Mouse (Mus musculus) induced T-regulatory cell, adult 2 months (primary cell): ENCODE data around the gene Slc44a1.

Experiments used
- DNase-seq: peaks from one replicate; pipeline ENCODE4 v3.0.0-alpha.2; 2012; ENCODE audit warnings: low read depth

Gene Slc44a1

DNA sequence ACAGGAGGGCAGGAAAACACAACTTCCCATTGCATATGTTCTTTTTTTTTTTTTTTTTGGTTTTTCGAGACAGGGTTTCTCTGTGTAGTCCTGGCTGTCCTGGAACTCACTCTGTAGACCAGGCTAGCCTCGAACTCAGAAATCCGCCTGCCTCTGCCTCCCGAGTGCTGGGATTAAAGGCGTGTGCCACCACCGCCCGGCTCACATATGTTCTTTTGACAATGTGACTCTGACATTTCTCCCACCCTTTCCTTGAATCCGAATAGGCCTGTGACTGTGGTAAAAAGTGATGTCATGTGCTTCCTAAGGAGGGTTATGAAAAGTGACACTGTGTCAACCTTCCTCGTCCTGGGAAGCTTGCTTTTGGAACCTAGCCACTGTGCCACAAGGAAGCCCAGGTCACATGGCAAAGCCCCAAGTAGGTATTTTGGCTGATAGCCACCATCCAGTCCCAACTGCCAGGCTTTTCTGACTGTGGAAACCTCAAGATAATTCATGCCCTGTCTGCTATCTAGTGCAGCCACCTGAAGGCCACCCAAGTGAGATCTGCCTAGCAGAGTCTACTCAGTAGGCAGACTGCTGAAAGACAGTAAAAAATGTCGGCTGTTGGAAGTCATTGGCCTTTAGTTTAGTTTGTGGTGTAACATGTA is 8.5 kb upstream of the Slc44a1 start:
- DNase-seq = no peak

- DNase-seq = no peak
These were observed 3.0 kb upstream of the Slc44a1 start for GRCm38 (mm10) chr4:53437110-53437755.

- no peak for DNase-seq
These were observed 1.8 kb upstream of the Slc44a1 start for GRCm38 (mm10) chr4:53438386-53438785.

DNA sequence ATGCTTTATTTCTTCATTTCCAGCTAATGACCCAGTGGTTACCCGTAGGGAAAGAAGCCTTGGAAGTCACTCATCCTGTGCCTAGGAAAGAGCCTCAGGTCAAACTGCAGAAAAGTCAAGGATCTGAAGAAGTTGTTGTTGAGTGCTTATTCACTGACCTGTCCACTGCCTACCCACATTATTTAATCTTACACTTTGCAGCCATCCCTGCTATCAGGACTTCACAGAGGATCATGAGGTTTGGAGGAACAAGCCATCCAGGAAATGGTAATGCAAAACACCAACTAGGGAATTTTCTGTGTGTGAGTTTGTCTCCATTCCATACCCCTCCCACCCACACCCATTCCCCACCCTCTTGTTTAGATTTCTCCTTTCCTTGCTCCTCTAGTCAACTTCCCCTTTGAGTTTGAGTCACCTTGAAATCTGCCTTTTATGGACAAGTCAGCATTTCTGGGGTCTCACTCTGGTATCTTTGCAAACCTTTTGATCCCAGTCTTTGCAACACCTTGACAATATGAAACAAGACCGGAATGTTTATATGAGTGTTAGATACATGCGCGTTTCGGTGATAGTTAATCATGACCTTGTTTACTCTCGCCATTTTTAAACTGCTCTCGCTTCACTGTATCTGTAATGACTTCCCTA is 1.3 kb upstream of the Slc44a1 start:
- peak; percentile 7 for DNase-seq

GRCm38 (mm10) chr4:53439636-53440009 is 590 bp upstream of the Slc44a1 start:
- no peak for DNase-seq

- DNase-seq = peak; percentile 64
These were observed 781 bp downstream of the Slc44a1 start for GRCm38 (mm10) chr4:53440816-53441571.

DNA sequence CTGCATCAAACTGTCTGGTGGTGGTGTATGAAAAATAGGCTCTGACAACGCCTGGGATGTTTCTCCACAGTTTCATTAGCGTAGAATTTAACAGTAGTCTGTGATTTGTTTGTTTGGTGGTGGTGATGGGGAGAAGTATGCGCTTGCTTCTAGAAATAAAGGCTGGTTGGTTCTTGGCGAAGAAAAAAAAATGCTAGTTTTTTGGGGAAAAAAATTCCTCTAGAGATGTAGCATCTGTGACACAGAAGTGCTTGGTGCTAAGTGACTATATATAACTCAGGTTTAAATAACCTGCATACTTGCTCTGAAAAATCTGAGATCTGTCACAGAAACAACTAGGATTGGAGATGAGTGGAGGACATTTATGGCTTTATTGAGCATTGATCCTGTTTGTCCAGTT is 1.5 kb downstream of the Slc44a1 start:
- DNase-seq = no peak

GRCm38 (mm10) chr4:53446216-53446615 is 6.0 kb downstream of the Slc44a1 start:
- DNase-seq = no peak

- DNase-seq = no peak
These were observed 7.6 kb downstream of the Slc44a1 start for GRCm38 (mm10) chr4:53447773-53448172.

- no peak for DNase-seq
These were observed 10.5 kb downstream of the Slc44a1 start for GRCm38 (mm10) chr4:53450736-53451135.

- peak; percentile 9 for DNase-seq
These were observed 11.7 kb downstream of the Slc44a1 start for GRCm38 (mm10) chr4:53451887-53452286.

DNA sequence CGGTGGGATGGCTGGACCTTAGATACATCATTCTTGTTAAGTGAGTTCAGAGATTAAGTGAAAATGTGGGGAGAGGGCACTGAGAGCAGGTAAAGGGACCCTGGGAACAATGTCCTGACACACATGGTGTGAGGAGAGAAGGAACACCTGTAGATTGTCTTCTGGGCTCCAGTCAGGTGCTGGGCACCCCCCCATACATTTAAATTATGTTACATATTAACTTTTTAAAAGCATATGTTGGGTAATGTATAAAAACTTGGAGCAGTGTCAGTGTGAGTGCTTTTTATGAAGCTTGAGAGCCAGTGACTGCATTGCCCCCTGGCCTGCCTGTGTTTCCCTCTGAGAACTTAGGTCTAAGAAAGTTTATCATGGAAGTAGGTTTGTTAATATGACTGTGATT is 12.2 kb downstream of the Slc44a1 start:
- DNase-seq = no peak

DNA sequence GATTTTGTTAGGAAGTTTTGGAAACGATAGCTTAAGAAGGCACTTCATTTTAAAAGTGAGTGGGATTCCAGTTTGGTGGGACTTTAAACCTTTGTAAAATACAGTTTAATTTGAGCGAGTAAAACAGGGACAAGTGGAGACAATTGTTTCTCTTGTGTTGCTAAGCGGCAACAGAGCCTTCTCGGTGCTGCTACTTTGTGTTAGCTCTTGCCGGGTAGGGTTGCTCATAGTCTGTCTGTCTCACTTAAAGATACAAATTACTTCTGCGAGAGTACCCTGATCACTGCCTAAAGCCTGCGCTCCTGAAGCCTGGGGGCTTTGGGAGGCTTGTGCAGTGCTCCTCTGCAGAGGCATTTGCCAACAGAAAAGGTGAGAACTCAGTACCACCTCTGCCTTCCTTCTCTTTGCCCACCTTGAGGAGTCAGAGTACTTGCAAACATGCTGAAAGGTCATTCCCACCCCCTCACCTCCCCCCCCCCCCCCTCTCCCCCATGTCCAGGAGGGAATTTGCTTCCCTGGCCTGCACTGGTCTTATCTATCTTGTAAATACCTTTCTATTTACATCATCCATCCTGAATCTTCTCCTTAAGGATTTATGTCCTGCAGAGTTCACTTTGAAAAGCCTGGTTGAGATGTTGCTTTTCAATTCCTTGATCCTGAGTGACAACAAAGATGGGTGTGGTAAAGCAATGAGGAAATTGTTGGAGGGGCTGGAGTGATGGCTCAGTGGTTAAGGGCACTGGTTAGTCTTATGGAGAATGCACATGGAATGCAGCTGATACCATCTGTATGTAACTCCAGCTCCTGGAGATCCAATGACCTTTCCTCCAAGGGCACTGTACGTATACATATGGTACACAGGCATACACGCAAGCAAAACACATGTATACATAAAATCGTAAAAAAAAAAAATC is 13.0 kb downstream of the Slc44a1 start:
- DNase-seq = no peak

GRCm38 (mm10) chr4:53455885-53456284 is 15.7 kb downstream of the Slc44a1 start:
- DNase-seq = no peak

DNA sequence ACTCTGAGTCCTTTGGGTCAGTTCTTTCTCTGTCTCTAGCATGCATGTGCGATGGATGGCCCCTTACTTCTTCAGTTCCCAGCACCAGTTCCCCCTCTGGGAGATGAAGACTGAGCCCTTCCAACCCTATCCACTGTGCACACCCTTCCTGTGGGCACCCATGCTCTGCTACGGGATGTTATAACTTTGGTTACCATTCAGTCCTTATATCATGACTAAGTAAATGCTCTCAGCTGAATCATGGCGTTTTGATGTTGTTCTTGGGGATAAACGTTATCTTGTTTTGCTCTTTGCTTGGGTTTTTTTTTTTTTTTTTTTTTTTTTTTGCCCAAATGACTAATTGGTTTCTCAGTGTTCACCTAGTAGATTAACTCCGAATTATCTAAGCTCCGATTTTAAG is 16.4 kb downstream of the Slc44a1 start:
- DNase-seq = no peak

DNA sequence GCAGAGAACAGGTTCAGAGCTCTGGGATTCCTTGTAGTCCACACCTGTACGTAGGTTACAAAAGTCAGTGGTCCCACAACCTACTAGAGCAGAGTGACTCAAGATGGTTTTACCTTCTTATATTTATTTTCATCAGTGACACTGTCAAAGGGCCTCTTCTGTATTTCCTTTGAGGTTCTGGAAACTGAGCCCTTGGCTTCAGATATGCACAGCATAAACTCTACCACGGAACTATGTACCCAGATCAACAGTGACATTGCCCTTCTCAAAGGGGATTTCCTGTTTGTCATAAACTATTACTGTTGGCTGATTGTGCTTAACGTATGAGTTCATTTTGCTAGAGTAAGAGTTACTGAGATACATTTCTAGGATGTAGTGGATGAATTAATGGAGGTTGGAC is 18.3 kb downstream of the Slc44a1 start:
- DNase-seq = no peak

GRCm38 (mm10) chr4:53459697-53460096 is 19.5 kb downstream of the Slc44a1 start:
- DNase-seq = no peak

DNA sequence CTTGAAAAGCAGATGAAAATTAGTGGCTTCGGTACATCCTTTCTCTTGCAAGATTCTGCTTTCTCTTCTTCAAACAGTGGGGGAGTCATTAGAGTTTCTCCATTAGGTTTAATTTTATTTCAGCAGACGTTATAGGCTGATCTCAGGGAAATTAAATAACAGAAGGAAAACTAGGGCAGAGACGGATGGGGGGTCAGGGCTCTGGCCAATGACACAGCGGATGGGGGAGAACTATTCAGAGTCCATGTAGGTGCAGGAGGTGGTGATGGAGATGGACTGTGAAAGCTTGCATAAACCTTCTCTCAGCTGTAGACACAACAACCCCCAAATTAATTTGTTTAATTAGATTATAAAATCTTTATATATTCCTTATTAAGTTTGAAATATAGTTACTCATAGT is 20.8 kb downstream of the Slc44a1 start:
- DNase-seq = no peak

DNA sequence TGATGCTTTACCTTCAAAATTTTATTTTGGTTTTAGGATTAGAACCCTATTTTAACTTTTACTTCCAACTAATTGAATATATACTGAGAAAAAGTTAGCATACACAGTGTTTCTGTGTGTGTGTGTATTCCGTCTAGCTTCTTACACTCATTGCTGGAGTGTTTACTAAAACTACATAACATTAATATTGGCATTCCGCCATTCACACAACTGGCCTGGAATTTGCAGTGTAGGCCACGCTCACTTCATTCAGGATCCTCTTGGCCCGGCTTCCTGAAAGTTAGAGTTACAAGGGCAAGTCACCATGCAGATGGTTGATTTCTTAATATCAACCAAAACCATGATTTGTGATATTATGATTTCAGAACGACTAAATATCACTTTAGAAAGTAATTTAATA is 21.9 kb downstream of the Slc44a1 start:
- DNase-seq = no peak

GRCm38 (mm10) chr4:53462505-53463251 is 22.5 kb downstream of the Slc44a1 start:
- DNase-seq = no peak

DNA sequence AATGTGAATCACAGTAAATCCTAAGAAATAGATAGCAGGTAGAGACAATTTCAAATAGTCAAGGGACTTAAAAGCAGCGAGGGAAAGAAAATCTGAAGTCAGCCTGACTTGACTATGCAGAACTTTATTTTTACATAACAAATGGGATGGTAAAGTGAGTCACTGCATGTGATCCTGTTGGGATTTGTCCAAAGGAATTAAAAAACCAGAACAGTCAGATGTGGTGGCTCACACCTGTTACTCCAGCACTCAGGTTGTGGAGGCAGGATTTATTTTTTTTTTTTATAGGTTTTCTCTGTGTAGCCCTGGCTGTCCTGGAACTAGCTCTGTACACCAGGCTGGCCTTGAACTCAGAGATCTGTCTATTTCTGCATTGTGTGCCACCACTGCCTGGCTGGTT is 25.7 kb downstream of the Slc44a1 start:
- DNase-seq = no peak
